Mouse (Mus musculus) adrenal gland, postnatal 4 days (tissue): Measurements from ENCODE around the gene Zfp398. TPM values are rescaled to one million over a fixed set of nuclear protein-coding genes. Genes with fewer than 3 reads are reported as not detected.
A peak's percentile ranks its signal among the peaks of the same experiment; 100 is the strongest.

Experiments used
- DNase-seq, 2 experiments: peaks; one replicate each; pipeline ENCODE4 v3.0.0; 2021 to 2022; ENCODE audit warnings: low spot score in 2 of 2, mixed read lengths in 2 of 2
- long read RNA-seq, 2 experiments: library from polyadenylated mRNA; stranded (forward); transcript quantifications; one replicate each; pipeline ENCODE4 v2.0.0; 2021
- total RNA-seq, 2 experiments: library from RNA; stranded (reverse); gene quantifications; 2 replicates each; pipeline ENCODE4 v1.2.3; 2021

Zfp398 gene
- total RNA-seq, result 10 to 100 TPM; 16.7 to 18.0 TPM
- long read RNA-seq, experiment 1, partial matches to known transcripts, result 0 of 6 reads
- long read RNA-seq, experiment 1, other reads (novel, unspliced or antisense), result 4 of 6 reads
- long read RNA-seq, experiment 2, partial matches to known transcripts, result 0 of 4 reads
- long read RNA-seq, experiment 2, other reads (novel, unspliced or antisense), result 2 of 4 reads

DNA sequence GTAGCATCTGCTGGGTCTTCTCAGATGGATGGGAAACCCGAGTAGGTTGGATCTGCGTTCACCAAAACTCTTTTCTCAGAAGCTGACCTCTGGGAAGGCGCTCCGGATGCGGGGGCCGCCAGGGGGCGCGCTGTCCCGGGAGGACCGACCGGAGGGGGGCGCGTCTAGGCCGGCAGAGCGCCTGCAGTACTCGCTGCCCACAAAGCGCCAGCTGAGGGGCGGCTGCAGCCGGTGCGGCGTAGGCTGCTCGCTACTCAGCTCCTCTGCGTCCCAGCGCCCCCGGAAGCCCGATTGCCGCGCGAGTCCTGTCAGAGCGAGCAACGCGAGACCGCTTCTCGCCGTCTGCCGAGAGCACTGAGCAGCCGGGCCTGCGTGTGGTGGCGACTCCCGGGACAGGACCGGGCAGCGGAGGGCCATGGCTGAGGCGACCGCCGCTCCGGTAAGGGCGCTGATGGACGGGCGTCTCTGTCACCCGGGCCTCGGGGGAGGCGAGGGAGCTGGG lies at the start of gene Zfp398:
Zfp398 (plus strand) TSS at position 180 of the 502 bp plus-strand sequence.
- DNase-seq, result peak; percentile 92 to 97

DNA sequence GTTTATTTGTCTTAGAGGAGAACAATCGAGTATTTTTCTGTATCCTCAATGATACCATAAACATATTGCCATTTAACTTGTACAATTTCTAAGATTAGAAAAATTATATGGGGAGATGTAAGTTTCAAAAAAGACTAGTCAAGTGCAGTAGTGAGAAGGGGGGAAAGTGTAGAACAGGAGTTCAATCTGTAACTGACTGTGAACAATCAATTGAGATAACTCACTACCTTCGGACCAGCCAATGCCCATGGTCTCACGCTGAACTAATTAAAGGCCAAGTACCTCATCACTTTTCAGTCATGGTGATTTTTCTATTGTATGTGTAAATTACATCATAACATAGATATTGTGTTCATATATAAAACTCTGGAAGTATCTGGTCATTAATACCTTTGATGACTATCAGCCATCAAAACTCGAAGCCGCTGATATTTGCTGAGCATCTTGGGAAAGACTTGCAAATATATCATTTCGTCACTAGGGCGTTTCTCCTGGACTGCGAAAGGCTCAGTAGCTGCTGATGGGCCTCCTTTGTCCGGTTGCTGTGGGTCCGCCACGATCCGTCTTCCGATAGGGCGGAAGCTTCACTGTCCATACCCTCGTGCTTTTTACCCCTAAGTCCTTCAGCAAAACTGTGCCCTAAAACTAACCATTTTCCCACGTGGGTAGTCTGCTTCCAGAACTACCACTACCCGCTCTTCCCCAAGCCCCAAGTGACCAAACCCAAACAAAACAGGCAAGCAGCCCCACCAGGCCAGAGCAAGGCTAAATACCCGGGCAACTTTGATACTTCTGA lies 47.3 kb upstream of the Zfp398 start:
- DNase-seq, result peak; percentile 20 to 59

DNA sequence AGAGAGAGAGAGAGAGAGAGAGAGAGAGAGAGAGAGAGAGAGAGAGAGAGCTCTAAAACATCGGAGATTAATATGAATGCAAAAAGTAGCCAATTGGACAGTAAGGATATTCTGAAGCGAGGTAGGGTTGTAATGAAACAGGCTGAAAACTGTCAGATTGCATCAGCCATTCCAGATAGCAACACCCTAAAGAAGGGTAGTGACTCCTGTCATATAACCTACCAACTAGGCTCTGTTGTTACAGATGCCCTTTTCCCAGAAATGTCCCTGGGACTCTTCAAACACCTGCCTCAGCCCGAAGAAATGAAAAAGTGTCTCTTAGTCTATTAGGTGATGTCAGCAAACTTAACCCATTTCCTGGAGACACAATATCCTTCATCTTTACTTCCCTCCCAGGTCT lies 46.6 kb upstream of the Zfp398 start:
- DNase-seq, result no peak

DNA sequence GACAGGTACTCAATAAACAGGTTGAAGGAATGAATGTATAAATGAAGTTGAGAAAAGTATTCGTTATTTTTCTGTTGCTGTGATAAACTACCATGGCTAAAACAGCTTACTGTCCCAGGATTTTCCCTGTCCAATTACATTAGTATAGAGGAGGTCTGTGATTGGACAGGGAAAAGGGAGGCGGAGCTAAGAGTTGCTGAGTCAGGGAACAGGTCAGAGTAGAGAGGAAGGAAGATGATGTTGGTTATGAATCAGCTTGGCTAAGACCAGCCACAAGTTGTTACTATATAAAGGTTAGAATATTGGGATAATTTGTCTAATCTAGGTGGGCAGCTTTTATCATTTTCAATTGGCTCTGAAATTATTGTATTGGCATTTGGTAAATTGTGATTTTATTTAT lies 44.7 kb upstream of the Zfp398 start:
- DNase-seq, result no peak

DNA sequence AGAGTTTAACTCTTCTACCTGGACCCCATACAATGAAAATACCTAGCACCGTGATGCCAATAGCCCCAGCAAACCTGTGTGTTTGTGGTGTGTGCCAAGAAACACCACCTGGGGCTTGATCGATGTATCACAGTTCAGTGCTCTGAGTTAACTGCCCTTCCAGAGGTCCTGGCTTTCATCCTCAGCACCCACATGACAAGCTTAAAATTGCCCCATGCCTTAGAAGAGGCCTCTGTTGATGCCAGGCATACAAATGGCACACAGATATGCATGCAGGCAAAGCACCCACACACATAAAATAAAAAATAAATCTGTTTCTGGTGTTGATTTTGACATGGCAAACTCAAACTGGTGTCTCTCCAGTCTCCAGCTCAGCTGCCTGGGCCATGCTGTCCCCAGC lies 42.9 kb upstream of the Zfp398 start:
- DNase-seq, result no peak

DNA sequence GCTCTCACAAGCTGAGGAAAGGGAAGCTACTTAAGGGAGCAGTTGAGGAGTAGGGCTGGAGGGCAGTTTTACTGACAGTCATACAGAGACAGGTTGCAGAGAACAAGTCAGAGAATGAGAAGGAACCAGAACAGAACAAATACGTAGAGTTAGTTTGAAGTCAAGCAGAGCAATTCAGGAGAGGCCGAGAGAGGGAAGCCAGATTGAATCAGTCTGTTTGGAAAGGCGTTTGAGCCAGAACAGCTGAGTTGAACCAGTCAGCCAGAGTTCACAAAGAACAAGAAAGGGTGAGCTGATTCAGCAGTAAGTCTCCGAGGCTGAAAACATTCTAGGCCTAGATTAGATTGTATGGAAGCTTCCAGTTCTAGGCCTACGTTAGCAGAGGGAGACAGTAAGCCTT lies 42.2 kb upstream of the Zfp398 start:
- no peak for DNase-seq

DNA sequence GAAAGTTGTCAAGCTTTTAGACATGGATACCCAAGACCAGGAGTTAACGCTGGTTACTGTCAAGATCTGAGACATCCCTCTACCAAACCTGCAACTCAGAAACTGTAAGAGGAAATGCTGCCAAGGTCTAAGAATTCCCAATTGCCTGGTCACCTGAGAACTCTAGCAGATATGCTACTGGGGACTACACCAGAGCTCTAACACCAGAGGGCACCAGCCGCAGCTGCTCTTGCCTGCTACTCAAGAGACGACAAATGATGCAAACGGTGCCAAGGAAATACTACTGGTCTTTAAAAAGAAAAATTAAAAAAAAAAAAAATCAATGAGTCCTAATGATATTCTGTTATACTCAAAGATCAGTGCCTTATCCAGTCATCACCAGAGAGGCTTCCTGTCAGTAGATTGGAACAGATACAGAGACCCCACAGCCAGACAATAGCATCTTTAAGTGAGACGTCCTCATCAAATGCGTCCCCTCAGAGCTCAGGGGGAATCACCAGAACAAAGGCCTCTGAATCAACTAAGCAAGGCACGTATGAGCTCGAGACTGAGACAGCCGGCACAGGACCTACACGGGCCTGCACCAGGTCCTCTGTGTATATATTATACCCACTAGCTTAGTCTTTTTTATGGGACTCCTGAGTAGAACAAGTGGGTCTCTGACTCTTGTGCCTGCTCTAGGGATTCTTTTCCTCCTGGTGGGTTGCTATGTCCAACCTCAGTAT lies 41.2 kb upstream of the Zfp398 start:
- DNase-seq, result no peak

DNA sequence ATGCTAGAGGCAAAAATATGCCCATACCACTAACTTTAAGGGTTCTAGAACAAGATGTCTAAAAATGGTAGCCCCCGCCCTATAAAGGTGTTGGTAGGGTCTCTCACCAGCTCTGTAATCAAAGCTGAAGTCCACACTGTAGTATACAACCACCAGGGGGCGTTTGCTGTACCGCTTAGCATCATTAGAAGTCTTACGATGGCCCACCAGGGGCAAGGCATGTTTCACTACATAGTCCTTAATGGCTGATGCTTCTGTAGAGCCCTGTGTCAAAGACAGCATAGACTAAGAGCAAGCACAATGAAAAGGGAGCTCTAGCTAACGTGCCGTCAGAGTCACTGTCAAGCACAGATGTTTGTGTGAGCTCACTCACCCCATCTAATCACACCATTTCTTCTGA lies 36.4 kb upstream of the Zfp398 start:
- no peak for DNase-seq

DNA sequence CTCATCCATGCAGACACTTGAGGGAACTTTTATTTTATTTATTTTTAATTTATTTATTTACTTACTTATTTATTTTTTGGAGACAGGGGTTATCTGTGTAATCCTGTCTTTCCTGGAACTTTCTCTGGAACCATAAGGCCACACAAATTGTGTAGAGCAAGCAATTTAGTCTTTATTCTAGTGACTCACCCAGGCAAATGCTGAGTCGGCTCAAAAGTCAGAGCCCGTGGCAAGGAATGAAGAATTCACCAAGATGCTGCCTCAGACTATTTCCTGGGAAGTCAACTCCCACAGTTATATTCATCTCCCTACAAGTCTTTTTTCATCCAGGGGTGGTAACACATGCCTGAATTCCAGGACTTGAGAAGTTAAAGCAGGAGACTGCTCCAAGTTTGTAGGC lies 29.9 kb upstream of the Zfp398 start:
- DNase-seq, result no peak

DNA sequence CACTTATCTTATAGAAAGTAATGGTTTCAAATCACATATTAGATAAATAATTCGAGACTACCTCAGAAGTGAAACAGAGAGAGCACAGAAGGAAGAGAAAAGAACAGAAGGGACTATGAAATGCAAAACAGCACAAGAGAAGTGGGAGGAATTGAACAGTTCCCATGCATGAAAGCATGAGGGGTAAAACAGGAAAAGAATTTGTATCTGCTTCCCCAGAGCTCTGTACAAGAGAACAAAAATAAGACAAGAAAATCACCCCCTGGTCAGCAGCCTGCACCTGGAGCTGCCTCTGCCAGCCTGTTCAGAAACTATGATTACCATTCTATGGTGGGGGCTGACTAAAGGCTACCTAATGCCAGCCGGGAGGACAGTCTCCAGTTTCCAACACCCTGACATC lies 28.0 kb upstream of the Zfp398 start:
- no peak for DNase-seq

DNA sequence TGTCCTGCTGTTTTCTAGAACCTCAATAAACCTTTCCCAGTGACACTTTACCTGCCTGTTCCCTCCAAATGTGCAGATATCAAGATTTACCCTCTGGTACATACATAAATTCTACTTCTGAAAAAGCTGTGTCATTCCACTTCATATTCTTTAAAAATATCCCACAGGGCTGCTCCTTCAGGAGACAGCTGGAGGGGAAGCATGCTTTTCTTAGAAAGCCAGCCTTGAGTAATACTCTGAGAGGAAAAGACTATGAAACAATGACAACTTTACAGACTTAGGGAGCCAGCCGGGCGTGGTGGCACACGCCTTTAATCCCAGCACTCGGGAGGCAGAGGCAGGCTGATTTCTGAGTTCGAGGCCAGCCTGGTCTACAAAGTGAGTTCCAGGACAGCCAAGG lies 26.9 kb upstream of the Zfp398 start:
- no peak for DNase-seq

DNA sequence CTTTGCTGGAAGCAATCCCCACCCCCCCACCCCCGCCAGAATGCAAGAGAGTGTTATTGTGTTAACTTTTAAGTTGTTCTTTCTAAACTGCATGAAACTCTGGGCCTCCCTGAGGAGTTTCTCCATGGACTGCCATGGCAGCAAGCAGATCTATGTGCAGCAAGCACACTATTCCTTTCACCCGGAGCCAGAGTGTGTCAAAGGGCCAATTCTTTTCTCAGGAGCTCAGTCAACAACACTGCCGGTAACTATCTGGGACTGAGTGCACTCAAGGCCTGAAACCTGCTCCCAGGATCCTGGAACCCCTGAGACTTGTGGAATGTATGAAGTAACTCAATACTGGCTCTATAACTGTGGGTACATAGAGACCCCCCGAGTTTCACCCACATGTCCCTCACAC lies 26.4 kb upstream of the Zfp398 start:
- DNase-seq, result no peak

DNA sequence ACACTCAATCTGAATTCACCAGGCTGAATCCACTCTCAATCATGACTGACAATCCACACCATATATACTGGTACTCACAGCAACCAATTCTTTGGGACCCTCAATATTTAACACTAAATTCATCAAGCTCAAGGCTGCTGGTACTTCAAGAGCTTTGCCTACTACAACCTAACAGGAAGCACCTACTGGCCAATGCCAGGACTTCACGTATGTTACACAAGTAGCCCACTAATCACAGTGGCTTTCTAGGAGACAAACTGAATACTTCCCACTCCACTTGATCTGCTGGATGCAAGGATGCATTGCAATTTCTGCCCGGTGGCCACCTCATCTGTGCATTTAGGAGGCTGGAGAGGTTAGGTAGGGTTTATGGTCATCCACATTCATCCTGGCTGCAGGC lies 25.3 kb upstream of the Zfp398 start:
- DNase-seq, result no peak

DNA sequence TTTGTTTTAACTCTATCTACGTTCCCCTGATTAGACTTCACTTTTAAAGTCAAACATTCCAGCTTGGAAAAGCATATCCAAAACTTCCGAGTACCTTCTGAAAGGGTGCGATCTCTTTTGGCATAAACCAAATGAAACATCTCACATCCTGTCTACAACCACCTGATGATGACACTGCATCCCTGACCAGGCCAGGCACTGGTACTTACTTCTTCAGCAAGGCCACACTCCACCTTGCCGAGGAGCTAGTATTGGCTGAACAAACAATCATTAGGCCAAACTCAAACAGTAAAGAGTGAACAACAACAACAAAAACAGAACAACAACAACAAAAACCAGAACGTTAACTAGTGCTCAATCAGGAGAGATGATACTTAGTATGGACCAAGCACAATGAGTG lies 24.1 kb upstream of the Zfp398 start:
- no peak for DNase-seq

DNA sequence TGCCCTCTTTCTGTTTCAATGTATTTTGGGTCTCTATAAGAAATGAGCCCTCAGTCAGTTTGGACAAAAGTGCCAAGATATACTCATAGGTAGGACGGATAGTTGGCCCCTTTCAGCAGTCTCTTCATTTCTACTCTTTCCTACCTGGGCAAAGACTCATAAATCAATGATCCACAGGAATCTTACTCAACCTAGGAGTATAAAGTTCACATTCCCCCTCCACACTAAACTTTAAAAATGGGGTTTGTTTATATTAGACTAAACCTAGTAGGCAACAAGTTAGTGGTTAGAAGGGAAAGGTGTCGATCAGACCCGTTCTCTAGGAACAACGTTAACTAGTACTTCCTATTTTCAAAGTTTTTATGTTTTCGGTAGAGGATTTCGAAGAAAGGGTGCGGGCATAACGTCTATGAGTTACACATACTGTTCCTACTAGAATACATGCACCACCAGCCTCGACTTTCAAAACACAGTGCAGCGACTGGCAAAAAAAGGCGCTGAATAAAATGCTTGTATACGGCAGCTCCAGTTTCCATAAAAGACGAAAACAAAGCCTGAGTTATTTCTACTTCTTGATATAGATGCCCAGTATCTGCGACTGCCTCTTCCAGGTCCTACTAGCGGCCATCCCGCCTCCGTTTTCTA lies 23.1 kb upstream of the Zfp398 start:
- no peak for DNase-seq

DNA sequence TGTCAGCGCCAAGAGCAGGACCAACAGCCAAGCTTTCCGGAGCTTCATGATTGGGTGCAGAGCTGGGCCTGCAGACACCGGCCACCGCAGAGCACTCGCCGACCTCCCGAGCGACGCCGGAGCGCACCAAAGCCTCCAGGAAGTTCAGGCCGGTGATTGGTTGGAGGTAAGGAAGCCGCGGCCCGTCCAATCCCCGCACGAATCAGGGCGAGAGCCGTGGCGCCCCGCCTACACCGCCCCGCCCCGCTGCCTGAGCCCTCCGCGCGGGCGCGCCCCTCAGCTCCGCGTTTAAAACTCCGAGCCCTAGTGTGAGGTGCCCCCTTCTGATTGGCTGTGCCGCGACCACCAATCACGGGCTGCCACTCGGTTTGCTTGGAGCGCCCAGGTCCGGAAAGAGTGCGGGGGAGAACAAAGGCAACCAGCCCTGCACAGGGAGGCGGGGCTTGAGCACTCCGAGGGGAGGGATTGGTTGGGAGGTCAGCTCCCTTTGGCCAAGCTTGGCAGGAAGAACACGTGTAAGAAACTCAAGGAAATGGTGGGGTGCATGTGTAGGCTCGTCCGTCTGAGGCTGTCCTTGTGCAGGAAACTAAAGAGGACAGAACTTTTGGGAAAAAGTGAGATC lies 22.1 kb upstream of the Zfp398 start, which contains the start of gene Pdia4:
Pdia4 (minus strand) TSS at position 174 of the 622 bp plus-strand sequence.
- DNase-seq, result peak; percentile 93 to 95

DNA sequence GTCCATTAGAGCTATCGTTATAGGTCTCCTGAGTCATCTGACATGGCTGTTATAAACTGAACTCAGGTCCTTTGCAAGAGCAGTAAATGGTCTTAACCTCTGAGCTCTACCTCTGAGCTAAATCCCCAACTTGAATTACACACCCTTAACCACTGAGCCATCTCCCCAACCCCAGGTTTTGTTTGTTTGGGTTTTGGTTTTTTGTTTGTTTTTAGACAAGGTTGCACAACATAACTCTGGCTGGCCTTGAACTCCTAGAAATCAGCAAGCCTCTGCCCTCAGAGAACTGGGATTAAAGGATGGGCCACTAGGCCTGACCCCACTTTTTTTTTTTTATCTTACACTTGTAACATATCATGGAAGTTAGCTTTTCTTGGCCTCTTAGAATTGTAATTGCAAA lies 19.3 kb upstream of the Zfp398 start:
- no peak for DNase-seq

DNA sequence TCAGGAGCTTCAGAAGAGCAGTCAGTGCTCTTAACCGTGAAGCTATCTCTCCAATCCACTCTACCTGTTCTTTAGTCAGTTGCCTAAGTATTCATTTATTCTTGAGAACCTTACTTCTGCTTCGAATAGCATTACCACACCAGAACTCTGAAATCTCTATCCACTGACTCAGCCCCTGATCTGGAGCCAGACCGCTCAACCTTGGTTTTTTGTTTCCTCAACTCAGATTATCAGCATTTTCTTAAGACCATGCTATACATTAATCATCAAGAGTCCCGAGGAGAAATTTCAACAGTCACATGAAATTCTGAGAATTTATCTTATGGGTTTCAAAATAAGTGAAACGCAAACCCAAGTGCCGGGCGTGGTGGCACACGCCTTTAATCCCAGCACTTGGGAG lies 16.7 kb upstream of the Zfp398 start:
- no peak for DNase-seq

DNA sequence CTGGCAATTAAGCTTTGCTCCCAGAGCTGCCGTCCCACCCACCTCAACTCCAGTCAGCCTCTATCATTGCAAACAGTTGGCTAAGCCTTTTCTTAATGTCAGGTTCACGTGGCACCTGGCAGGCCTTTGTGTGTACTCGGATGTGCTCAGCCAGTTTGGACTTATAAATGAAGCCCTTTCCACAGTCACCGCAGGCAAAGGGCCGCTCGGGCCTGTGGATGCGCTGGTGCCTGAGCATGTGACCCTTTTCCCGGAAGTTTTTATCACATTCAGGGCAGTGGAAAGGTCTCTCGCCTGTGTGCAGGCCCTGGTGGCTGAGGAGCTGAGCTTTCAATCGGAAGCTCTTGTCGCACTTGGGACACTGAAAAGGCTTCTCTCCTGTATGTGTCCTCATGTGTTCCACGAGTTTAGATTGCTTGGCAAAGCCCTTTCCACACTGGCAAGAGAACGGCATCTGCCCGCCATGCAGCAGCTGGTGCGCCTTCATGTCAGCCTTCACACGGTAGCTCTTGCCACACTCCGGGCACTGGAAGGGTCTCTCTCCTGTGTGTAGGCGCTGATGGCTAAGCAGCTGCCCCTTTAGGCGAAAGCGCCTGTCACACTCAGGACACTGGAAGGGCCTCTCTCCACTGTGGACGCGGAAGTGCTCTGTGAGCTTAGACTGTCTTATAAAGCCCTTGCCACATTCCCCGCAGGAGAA lies 15.7 kb upstream of the Zfp398 start:
- no peak for DNase-seq

DNA sequence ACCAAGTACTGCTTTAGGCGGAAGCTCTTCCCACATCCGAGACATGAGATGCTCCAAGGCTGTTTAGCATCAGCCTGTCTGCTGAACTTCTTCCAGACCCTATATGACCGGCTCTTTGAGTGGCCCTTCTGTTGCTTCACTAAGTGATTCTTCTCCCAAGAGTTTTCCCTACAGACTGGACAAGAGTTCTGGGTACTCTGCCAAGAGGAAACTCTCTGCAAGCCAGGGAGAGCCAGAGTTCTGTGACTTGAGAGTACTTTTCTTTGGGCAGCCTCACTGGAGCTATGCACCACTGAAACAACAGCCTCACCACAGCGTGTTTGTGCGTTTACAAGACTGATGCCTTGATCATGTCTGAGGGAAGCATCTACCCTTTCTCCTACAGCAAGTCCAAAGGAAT lies 14.2 kb upstream of the Zfp398 start:
- DNase-seq, result no peak

DNA sequence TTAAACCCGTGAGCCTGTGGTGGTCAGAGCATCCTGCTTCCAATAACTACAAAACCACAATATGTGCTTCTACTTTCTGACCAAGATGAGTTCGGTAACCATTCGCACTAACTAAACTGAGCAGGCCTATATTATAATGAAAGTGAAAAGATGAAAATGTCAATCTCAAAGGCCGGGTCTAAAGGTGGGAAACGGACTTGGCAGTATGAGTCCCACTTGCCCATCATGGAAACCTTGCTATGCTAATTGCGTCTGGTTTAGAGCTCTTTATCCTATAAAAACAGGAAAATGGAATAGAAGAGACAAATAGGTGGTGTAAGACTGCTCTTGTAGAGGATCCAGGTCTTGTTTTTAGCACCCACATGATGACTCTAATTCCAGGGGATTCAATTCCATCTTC lies 13.7 kb upstream of the Zfp398 start:
- no peak for DNase-seq
